Mouse (Mus musculus) kidney, adult 8-10 months (tissue): Measurements from ENCODE around the gene Fam13c.
"Not testable (repeated sequence)": the region's sequence is repeated elsewhere in the genome, so short reads cannot be mapped to it uniquely, and the experiment has no call there.

Experiments
- DNase-seq, 2 experiments: peaks; one replicate each; pipeline ENCODE4 v3.0.0; 2022

The Fam13c gene

GRCm38 (mm10) chr10:70439676-70440521, at the start of gene Fam13c:
Fam13c (plus strand) TSS chr10:70440481.
- DNase-seq = peak in 1 of 2 experiments; percentile 5

- DNase-seq = no peak
Observed at GRCm38 (mm10) chr10:70395900-70396299, 44.4 kb upstream of the Fam13c start.

GRCm38 (mm10) chr10:70398224-70398623, 42.1 kb upstream of the Fam13c start:
- DNase-seq = no peak

- DNase-seq = no peak
Observed at GRCm38 (mm10) chr10:70402006-70402405, 38.3 kb upstream of the Fam13c start.

- no peak for DNase-seq
Observed at GRCm38 (mm10) chr10:70402711-70403110, 37.6 kb upstream of the Fam13c start.

DNA sequence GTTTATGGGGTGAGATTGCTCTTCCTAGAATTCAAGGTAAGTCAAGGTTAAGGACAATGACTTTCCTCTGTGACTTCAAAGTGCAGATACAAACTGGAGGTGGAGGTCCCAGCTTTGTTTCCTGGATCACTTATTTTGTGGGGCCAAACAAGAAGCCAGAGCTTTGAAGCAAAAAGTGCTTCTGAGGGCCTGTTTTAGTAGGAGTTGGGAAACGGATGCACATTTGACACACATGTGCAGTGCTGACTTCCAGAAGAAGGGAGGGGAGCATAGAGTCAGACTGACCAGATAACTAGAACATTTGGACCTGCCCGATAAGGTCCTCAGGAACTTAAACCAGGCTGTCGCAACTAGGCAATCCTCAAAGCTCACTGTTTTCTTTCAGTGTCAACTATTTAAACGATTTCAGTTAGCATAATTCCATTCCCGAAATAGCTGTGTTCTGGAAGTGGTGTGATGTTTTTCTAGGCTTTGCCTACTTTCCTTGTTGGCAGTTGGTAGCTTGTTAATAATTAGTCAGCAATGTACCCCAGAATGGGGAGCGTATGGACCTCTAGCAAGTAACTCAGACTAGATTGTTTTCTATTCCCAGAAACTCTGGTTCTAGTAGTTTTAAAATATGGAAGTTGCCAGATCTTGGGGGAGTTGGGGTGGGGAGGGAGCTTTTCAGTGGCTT, 22.3 kb upstream of the Fam13c start:
- peak; percentile 6 to 66 for DNase-seq

- no peak for DNase-seq
Observed at GRCm38 (mm10) chr10:70419282-70420264, 20.7 kb upstream of the Fam13c start.

- no peak for DNase-seq
Observed at GRCm38 (mm10) chr10:70426373-70426772, 13.9 kb upstream of the Fam13c start.

DNA sequence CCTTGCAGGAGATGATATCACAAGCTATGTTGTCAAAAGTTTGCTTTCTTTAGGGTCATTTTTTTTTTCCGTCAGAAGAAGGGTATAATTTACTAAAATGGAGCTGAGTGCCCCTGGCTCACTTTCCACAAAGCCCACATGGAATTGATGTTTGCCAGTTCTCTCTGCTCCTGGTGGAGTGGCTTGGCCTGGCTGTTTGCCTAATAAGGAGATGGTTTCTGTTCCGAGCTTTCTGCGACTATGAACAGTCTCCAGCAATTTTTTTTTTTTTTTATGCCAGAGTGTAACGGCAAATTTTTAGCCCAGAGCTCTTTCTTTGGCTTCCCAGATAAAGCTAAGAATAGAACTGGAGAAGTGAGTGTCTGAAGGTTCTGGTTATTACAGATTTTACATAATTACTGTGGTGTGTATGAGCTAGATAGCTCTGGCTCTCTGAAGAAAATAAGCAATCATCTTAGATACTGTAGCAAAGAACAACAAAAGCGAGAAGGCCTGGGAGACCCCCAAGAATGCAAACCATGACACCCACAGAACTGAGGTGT, 12.1 kb upstream of the Fam13c start:
- no peak for DNase-seq

DNA sequence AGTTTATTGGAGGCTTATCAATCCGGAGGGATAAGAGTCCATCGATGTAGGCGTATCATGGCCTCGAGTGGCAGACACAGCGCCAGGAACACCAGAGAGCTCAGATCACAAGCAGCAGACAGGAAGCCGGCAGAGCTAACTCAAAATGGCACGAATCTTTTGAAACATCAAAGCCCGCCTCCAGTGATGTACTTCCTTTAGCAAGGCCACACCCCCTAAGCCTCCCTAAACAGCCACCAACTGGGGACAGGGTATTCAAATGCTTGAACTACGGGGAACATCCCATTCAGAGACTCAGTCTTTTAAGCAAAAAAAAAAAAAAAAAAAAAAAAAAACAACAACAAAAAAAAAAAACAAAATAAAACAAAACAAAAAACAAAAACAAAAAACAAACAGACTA, 10.9 kb upstream of the Fam13c start:
- no peak for DNase-seq

DNA sequence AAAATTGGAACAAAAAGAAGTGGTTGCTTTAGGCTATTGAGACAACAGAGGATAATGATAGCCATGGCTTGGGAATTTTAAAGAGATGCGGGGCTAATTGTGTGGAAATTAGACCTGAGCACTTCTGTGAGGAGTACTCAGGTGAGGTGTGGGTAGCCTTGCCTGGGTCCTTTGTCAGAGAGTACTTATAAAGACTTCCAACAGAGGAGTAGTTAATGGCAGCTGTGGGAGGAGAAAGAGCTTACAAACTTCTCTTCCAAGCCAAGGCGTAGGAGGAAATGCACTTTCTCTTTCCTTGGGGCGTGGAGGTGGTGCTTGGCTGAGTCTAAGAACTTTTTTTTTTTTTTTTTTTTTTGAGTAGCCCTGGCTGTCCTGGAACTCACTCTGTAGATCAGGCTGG, 6.9 kb upstream of the Fam13c start:
- no peak for DNase-seq

DNA sequence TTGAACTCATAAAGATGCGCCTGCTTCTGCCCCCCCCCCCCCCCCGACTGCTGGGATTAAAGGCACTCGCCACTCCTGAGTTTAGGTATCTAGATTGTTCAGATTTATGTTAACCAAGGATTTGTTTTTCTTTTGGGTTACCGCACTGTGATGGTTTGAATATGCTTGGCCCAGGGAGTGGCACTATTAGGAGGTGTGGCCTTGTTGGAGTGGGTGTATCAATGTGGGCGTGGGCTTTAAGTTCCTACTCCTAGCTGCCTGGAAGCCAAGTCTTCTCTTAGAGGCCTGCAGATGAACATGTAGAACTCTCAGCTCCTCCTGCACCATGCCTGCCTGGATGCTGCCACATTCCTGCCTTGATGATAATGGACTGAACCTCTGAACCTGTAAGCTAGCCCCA, 6.5 kb upstream of the Fam13c start:
- not testable (repeated sequence) for DNase-seq

DNA sequence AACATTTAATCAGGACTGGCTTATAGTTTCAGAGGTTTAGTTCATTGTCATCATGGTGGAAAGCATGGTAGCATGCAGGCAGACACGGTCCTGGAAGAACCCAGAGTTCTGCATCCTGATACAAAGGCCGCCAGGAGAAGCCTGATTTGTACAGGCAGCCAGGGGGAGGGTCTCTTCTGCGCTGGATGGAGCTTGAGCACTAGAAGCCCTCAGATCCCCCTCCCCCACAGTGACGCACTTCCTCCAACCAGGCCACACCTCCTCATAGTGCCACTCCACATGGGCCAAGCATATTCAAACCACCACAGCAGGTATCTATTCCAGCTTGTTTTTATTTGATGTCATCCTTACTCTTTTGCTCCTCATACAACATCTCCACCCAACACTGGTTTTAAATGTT, 3.6 kb upstream of the Fam13c start:
- DNase-seq = no peak

GRCm38 (mm10) chr10:70437289-70437688, 3.0 kb upstream of the Fam13c start:
- DNase-seq = peak; percentile 68 to 72

DNA sequence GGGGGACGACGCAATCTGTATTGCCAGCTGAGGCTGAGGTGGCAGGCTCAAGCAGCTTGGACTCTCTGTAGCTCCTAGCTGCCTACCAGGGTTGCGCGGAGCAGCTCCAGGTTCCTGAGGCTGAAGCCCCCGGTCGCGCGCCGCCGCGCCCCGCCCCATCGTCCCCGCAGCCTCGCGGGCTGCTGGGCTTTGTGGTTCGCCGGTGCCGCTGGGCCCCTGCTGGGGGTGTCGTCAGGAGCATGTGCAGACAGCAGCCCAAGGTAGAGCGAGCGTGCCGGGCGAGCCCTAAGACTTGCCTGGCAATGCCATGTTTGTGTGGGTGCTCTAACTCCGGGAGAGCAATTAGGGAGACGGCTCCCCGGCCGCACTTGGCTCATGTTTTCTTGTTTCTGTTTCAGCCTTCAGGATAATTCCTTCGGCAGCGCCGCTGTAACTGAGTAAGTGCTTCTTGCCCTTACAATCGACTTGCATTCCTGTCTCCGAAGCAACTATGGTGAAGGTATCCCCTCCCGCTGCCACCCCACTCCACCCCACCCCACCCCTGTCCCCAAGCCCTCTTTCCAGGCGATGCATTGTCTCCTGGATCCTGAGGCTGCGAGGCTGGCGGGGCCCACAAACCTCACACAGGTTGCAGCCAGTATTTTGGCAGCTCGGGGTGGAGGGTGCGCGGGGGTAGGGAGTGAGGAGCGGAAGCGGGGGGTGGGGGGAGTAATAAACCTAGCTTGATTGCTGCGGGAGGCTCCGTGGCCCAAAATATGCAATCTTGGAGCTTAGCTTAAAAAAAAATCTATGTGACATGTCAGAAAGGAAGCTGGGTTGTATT, 569 bp downstream of the Fam13c start:
- DNase-seq = peak; percentile 11 to 30

DNA sequence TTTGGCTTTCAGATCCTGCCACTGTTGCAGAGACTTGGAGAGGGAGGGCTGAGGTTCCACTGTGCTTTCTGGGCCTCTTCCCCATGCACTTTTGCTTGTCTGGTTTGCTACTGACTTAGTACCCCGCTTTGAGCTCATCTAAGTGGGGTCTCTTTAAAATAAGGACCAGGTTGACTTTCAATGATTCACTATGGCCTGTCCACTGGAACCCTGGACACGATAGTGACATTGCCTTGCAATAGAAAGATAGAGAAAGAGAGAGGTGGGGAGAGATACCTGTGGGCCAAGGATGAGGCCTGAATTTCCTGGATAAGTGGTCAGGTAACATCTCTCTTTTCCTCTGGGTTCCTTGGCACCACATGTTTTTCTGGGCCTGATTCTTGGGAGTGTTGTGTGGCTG, 1.9 kb downstream of the Fam13c start:
- no peak for DNase-seq

DNA sequence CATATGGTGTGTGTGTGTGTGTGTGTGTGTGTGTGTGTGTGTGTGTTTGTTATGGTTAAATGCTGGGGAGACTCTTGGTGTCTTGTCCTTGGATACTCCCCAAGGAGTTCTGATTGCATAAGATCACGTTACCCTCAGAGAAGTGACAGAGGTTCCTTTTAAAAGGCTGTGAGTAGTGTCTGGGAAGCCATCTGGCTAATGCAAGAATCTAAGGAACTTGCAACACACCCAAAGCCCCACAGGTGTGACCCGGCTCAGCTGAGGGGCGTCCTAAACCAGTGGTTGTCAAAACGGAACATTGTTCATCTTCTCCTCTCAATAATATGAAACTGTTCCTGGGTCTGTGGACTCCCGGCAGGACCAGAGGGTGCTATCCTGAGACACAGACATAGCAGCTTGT, 2.3 kb downstream of the Fam13c start:
- no peak for DNase-seq

GRCm38 (mm10) chr10:70447787-70448186, 7.5 kb downstream of the Fam13c start:
- no peak for DNase-seq

DNA sequence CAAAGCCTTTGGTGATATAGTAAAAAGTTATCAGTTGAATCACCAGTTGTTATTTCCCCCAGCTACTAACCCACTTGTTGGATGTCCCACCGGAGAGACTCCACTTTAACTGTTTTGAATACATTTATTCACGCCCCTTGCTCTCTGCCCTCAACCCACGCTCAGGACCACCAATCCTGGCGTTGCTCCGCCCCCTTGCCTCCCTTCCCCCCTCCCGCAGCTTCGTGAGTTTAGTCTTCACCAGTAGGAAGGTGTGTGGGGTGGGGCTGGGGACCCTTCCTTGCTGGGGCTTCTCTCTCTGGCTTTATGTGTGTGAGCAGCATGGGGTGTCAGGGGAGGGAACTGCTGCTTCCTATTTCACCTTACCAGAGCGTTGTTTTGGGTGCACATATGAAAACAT, 8.9 kb downstream of the Fam13c start:
- no peak for DNase-seq

DNA sequence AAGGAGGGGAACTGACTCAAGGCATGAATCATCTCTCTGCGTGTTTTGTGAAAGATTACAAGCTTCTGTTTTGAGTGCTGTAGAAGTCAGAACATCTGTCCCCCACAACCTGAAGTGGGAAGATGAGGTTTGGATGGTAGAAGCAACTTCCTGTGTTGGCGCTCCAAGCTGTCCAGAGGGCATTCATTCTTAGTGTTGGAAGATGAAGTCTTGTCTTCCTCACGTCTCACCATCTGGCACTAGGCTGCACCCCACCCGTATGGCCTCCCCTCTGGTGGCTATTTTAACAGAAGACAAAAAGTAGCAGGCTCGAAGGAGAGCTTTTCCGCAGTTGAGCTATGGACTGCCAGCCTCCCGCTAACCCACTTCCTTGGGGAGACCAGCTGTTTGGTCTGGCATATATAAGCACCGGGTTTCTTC, 15.6 kb downstream of the Fam13c start:
- no peak for DNase-seq

DNA sequence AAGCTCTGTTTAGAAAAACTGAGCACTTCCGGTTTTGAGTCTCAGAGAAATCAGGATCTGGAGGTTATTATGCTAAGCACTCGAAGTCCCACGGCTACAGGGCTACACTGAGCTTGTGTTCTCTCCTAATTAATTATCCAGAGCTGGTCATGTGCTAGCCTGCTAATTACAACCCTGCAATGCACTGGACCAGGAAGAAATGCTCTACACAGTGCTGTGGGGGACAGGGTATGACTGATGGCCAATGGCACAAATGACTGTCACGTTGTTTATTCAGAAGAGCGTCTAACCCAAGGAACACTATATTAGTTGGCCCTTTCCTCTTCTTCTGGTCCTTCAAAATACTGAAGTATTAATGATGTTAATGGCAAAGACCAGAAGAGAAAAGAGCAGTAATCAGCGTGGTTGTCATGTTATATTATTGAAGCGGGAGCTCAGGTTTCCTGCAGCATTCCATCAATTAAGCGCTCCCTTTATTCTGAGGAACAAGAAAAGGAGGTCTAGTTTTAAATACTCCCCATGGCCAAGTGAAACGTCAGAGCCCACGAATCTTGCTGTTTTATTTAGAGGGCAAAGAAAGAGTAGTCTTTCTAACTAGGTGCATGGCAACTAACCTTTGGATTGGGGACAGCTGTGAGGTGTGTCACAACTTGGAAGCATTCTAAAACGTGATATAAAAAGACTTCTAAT, 18.4 kb downstream of the Fam13c start:
- DNase-seq = peak in 1 of 2 experiments; percentile 18
